Mouse (Mus musculus): ENCODE results near the gene Cfdp1. TPM values are rescaled to one million over a fixed set of nuclear protein-coding genes. Genes with fewer than 3 reads are reported as not detected.
A peak's percentile ranks its signal among the peaks of the same experiment; 100 is the strongest.

Gene Cfdp1
- polyA plus RNA-seq, 1 experiment from 2014 or later: 201 TPM

DNA sequence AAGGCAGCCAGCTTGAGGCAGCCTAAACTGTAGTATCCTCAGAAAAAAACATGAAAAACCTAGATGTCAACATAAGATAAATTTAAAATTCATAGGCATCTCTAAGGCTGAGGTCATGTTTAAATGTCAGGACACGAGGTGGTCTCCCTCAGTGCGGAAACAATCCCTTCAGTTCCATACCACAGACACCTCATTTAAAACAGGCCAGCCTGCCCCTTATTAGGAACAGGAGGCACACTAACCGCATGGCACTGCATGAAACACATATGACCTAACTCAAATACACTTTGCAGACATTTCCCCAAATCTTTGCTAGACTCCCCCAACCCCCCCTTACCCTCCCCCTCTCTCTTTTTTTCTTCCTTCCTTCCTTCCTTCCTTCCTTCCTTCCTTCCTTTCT lies 65.6 kb downstream of the Cfdp1 start:
- H3K4me2 ChIP-seq: no peak overlapping the region
- H3K27me3 ChIP-seq: no peaks in the 10 kb centered on the region
- ATAC-seq (ENCODE audit: low FRiP score, low read depth): no peak
- H3K9ac ChIP-seq: no peak overlapping the region
- peaks cover 36% of the 10 kb centered on the region for H3K4me1 ChIP-seq (replicated peaks)
- H3K4me3 ChIP-seq: no peak overlapping the region
- no peak overlapping the region for H3K27ac ChIP-seq (replicated peaks)
- H3K36me3 ChIP-seq: no peaks in the 10 kb centered on the region
- H3K9me3 ChIP-seq: no peaks in the 10 kb centered on the region
- WGBS: 52% methylated on average over 3 of the region's 3 CpGs

DNA sequence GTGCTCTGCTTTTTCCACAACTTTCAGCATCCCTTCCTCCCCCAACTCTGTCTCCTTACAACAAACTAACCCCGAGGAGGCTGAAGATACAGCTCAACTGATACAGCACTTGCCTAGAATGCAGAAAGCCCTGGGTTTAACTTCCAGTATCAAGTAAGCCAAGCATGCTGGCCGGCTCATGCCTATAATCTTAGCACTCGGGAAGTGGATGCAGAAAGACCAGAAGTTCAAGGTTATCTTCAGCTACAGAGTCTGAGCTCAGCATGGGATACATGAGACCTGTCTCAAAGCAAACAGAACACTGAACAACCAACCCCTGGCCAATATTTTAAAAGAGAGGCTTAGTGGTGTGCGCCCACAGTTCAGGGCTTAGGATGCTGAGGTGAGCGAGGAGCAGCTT lies 66.0 kb downstream of the Cfdp1 start:
- Histone ChIP-seq H3K9ac (no peak overlapping the region), H3K27ac (replicated peaks) (peak overlapping the region; percentile 68), H3K36me3 (no peaks in the 10 kb centered on the region), H3K4me2 (no peak overlapping the region), H3K4me3 (no peak overlapping the region), H3K4me1 (replicated peaks) (peaks cover 35% of the 10 kb centered on the region), H3K9me3 (no peaks in the 10 kb centered on the region), H3K27me3 (no peaks in the 10 kb centered on the region)
- no peak for ATAC-seq (ENCODE audit: low FRiP score, low read depth)
- WGBS: 66% methylated on average over 5 of the region's 5 CpGs

DNA sequence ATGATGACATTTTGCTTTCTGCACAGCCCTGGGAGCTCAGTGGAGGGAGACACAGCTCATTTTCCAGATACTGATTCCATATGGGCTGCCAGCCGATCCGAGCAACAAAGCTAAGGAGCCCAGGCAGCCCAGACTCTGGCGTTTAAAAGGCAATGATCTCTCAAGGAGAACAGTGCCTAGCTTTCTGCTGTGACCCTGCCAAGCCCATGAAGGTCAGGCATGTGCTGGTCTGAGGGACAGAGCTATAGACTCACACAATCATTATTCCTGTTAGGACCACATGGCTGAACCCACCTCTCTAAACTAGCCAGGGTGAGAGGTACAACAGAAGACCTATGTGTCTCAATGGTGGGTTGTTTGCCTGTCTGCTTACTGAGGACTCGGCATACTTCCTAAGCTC lies 66.4 kb downstream of the Cfdp1 start:
- H3K4me3 ChIP-seq: no peak overlapping the region
- WGBS: 19% methylated on average over 4 of the region's 4 CpGs
- no peaks in the 10 kb centered on the region for H3K9me3 ChIP-seq
- no peak overlapping the region for H3K9ac ChIP-seq
- H3K27ac ChIP-seq (replicated peaks): peak overlapping the region; percentile 68
- H3K36me3 ChIP-seq: no peaks in the 10 kb centered on the region
- peaks cover 36% of the 10 kb centered on the region for H3K4me1 ChIP-seq (replicated peaks)
- H3K4me2 ChIP-seq: peak overlapping the region; percentile 23
- no peak for ATAC-seq (ENCODE audit: low FRiP score, low read depth)
- H3K27me3 ChIP-seq: no peaks in the 10 kb centered on the region

DNA sequence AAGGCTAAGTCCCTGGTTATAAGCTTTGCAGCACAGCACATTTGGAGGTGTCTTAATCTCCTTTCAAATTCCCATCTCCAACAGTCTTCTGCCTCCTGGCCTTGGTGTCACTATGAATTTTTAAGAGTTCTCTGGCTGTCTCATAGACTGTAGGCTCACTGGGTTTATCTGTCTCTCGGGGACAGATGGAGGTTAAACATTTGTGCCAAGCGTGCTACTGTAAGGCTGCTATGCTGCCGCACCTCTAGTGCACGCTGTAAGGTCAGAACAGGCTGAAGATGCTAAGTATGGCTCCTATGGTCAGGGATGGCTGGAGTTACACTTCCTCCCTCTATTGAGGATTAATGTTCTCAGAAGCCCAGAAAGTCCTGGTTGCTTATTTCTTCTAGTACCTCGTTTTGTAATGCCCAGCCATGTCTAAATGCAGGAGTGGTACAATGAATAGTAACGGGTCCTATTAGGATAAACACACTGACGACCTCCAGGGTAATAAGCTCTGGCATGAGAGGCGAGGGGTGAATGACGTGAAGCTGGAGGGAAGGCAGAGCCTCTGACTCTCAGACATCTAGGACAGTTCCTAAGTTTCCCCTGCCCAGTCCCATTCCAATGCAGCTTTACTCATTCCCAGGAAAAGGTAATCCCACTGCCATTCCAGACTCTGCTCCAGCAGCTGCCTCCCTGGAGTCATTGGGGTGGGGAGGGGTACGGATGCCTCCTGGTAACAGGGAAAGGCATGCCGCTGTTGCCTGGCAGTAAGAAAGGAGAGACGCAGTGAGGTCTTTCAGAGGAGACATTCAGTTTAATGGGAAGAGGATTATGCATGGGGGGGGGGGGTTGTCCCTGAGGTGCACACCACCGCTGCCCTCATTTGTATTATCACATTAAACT lies 67.1 kb downstream of the Cfdp1 start:
- peak; percentile 74 for ATAC-seq (ENCODE audit: low FRiP score, low read depth)
- Histone ChIP-seq H3K4me1 (replicated peaks) (peaks cover 39% of the 10 kb centered on the region), H3K9ac (no peak overlapping the region), H3K4me2 (peak overlapping the region; percentile 23), H3K4me3 (no peak overlapping the region), H3K27ac (replicated peaks) (peak overlapping the region; percentile 68), H3K36me3 (no peaks in the 10 kb centered on the region), H3K9me3 (no peaks in the 10 kb centered on the region), H3K27me3 (no peaks in the 10 kb centered on the region)
- WGBS: 28% methylated on average over 13 of the region's 13 CpGs

DNA sequence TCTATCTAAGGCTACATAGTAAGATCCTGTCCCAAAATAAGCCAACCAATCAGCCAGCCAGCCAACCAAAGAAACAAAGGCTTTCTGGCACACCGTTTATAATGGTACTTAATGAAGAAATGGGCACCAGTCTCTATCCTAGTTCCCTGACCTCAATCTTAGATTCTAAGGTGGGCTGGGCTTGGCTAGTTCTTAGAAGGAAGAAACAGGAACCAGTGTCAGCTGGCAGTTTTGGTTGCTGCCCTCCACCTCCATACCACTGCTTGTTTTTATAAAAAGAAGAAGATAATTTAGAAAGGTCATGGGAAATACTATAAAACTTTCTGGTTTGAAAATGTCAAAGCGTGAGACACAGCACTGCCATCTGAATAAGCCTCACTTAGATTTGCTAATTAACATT lies 68.0 kb downstream of the Cfdp1 start:
- WGBS: 75% methylated on average over 2 of the region's 2 CpGs
- ATAC-seq (ENCODE audit: low FRiP score, low read depth): no peak
- no peaks in the 10 kb centered on the region for H3K9me3 ChIP-seq
- no peak overlapping the region for H3K4me2 ChIP-seq
- no peak overlapping the region for H3K27ac ChIP-seq (replicated peaks)
- peaks cover 39% of the 10 kb centered on the region for H3K4me1 ChIP-seq (replicated peaks)
- H3K27me3 ChIP-seq: no peaks in the 10 kb centered on the region
- no peak overlapping the region for H3K4me3 ChIP-seq
- H3K9ac ChIP-seq: no peak overlapping the region
- H3K36me3 ChIP-seq: no peaks in the 10 kb centered on the region

DNA sequence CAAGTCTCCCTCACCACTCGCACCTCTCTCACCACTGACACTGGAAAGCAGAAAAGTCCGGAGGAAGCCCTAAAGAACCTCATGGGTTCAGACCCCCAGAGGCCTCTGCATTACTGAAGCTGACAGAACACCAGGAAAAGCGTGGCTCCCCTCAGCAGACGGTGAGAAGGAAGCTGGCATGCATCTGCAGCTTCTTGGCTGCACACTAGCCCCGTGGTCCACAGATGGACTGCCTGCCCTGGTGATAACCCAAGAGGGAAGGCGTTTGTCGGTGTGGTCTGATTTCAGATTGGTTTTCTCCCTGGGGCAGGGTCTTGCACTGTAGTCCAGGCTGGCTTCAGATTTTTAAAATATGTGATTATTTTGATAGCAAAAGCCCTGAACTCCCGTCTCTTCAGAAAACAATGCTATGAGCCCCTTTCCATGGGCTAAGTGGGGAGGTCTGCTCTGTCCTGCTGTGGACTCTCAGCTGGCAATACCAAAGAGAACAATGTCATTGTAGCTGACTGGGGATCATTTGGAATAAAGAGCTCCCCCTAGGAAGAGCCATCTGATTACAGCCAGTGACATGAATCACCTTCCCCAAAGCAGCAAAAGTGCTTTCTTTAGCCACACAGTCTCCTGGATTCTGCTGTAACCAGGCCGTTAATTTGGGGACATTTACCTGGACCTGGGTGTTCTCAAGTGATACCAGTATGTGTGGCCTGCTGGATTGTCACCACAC lies 71.3 kb downstream of the Cfdp1 start:
- Histone ChIP-seq H3K4me1 (replicated peaks) (peaks cover 39% of the 10 kb centered on the region), H3K27ac (replicated peaks) (no peak overlapping the region; the same call in 1 of the 2 replicates), H3K27me3 (no peaks in the 10 kb centered on the region), H3K4me2 (no peak overlapping the region), H3K4me3 (no peak overlapping the region), H3K9me3 (no peaks in the 10 kb centered on the region), H3K36me3 (no peaks in the 10 kb centered on the region), H3K9ac (no peak overlapping the region)
- ATAC-seq (ENCODE audit: low FRiP score, low read depth): no peak
- WGBS: 54% methylated on average over 9 of the region's 9 CpGs

DNA sequence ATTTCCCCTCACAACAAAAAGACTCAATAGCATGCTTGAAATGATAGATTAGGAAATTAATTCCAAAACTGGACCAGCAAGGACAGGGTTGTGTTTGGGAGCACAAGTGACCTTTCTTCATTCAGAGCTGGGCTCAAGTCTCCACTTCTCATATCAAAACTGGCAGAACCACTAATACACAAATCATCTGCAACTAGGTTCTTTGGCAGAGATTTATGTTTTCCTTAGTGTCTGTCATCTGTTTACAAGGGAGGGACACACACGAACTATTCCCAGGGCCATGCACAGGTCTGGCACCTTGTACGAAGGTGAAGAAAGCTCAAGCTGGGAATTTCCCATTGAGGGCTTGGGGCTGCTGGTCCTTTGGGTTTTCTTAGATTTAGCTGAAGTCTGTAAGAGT lies 71.9 kb downstream of the Cfdp1 start:
- Histone ChIP-seq H3K27me3 (no peaks in the 10 kb centered on the region), H3K9me3 (no peaks in the 10 kb centered on the region), H3K4me2 (no peak overlapping the region), H3K4me3 (no peak overlapping the region), H3K9ac (no peak overlapping the region), H3K36me3 (no peaks in the 10 kb centered on the region), H3K4me1 (replicated peaks) (peaks cover 32% of the 10 kb centered on the region), H3K27ac (replicated peaks) (no peak overlapping the region)
- WGBS: 89% methylated on average over 2 of the region's 2 CpGs
- no peak for ATAC-seq (ENCODE audit: low FRiP score, low read depth)

DNA sequence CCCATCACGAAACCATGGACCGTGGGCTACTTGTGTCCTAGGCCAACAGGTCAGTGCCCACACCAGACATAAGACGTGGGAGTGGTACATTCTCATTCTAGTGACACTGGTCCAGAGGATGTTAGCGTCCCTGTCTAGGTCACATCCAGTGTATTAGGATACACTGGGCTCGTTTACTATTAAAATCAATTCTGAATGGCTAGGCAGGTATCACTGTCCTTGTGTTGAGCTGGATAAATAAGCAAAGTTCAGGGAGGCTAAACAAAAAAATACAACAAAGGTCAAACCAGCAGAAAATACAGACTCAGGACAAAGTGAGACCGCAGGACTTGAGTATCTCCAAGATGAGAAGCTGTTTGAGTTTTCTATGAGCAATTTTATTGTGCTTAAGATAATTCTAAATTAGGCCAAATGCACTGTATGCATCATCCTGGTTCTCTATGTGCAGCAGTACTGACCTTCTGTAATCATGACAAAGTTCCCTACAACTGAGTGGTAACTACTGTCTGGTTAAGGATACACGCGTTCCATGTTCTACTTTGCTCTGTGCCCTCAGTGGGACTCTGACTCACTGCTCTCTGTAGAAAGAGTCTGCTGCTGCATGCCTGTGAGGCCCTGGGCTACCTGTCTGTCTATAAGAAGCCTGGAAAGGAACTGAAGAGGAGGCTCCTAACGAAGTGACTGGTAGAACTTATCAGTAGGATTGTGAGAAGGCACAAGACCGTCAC lies 73.2 kb downstream of the Cfdp1 start:
- Histone ChIP-seq H3K4me3 (no peak overlapping the region), H3K9me3 (no peaks in the 10 kb centered on the region), H3K4me1 (replicated peaks) (peaks cover 20% of the 10 kb centered on the region), H3K36me3 (no peaks in the 10 kb centered on the region), H3K4me2 (no peak overlapping the region), H3K9ac (no peak overlapping the region), H3K27ac (replicated peaks) (no peak overlapping the region), H3K27me3 (no peaks in the 10 kb centered on the region)
- no peak for ATAC-seq (ENCODE audit: low FRiP score, low read depth)
- WGBS: 86% methylated on average over 10 of the region's 10 CpGs

DNA sequence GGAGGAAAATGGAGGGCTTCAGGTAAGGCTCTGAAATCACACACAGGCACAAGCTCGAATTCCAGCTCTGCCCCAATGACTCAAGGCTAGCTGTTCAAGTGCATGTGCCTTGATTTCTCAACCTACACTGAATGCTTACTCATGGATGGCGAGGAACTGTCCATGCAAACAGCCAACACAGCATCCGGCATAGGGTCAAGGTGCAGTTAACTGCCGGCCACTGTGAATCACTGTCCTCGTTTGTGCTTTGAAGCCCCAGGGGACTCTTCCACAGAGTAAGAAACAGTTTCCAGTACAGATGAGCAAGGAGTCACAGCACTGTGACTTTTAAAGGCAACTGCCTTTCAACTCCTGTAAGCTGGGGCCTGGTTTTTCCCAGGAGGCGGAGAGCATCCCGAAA lies 74.4 kb downstream of the Cfdp1 start:
- no peaks in the 10 kb centered on the region for H3K27me3 ChIP-seq
- H3K9ac ChIP-seq: no peak overlapping the region
- 77% methylated on average over 7 of the region's 7 CpGs for WGBS
- H3K27ac ChIP-seq (replicated peaks): no peak overlapping the region
- no peak overlapping the region for H3K4me2 ChIP-seq
- peaks cover 20% of the 10 kb centered on the region for H3K4me1 ChIP-seq (replicated peaks)
- no peak for ATAC-seq (ENCODE audit: low FRiP score, low read depth)
- no peak overlapping the region for H3K4me3 ChIP-seq
- H3K36me3 ChIP-seq: peaks cover under 1% of the 10 kb centered on the region; the same call in 1 of the 2 replicates
- H3K9me3 ChIP-seq: no peaks in the 10 kb centered on the region

DNA sequence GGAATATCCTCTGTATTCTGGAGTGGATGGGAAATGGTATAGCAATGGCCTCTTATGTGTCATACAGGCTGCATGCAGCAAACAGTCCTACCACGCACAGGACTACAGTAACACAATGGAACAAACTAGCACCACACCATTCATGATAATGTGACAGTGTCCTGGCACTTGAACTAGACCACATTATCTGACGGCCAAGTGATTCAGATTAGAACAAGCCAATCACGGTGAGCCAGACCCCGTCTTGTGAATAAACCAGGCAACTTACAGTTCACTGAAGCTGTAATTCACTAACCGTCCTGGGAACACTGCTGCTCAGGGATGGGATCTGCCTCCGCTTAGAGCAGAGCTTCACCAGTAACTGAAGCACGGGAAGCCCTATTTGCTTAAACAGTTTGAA lies 75.3 kb downstream of the Cfdp1 start:
- H3K4me2 ChIP-seq: no peak overlapping the region
- no peaks in the 10 kb centered on the region for H3K27me3 ChIP-seq
- ATAC-seq (ENCODE audit: low FRiP score, low read depth): no peak
- 0 out of 2 replicates have a peak overlapping the region, but pooled peaks have one; percentile 14 for H3K27ac ChIP-seq (replicated peaks)
- peaks cover 20% of the 10 kb centered on the region for H3K4me1 ChIP-seq (replicated peaks)
- H3K4me3 ChIP-seq: no peak overlapping the region
- 54% methylated on average over 7 of the region's 7 CpGs for WGBS
- peaks cover 6% of the 10 kb centered on the region; the same call in 1 of the 2 replicates for H3K36me3 ChIP-seq
- H3K9ac ChIP-seq: no peak overlapping the region
- H3K9me3 ChIP-seq: no peaks in the 10 kb centered on the region

DNA sequence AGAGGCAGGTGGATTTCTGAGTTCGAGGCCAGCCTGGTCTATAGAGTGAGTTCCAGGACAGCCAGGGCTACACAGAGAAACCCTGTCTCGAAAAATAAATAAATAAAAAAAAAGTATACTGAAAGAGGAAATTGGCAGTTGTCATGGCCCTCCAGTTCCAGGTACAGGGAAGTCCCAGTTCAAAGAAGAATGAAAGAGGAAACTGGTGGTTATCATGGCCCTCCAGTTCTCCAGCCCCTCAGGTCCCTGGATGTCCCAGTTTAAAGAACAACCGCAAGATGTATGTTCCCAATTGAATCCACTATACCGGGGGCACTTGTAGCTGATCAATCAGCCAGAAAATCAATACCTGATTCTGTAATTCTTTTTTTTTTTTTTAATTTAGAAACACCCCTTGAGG lies 77.6 kb downstream of the Cfdp1 start:
- WGBS: 90% methylated on average over 4 of the region's 4 CpGs
- Histone ChIP-seq H3K27ac (replicated peaks) (no peak overlapping the region), H3K4me1 (replicated peaks) (peaks cover 11% of the 10 kb centered on the region; the same call in 1 of the 2 replicates), H3K36me3 (peaks cover 6% of the 10 kb centered on the region; the same call in 1 of the 2 replicates), H3K4me2 (no peak overlapping the region), H3K9me3 (no peaks in the 10 kb centered on the region), H3K4me3 (no peak overlapping the region), H3K9ac (no peak overlapping the region), H3K27me3 (no peaks in the 10 kb centered on the region)
- ATAC-seq (ENCODE audit: low FRiP score, low read depth): no peak

DNA sequence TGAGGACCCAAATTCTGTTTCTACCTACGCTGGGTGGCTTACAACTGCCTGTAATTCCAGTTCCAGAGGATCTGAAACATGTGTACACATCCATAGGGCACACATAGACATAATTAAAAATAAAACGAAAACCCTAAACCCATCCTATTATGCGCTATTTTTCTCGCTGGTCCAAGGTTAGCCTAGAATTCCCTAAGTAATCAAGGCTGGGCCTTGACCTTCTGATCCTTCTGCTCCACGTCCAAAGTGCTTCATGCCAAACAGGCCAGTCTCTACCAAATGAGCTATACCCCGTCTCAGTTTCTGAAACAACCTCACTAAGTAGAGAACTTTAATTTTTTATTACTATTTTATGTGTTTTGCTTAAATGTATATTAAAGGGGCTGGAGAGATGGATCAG lies 78.3 kb downstream of the Cfdp1 start:
- ATAC-seq (ENCODE audit: low FRiP score, low read depth): no peak
- H3K27ac ChIP-seq (replicated peaks): no peak overlapping the region
- no peak overlapping the region for H3K4me2 ChIP-seq
- H3K36me3 ChIP-seq: peaks cover 6% of the 10 kb centered on the region; the same call in 1 of the 2 replicates
- H3K4me3 ChIP-seq: no peak overlapping the region
- H3K4me1 ChIP-seq (replicated peaks): peaks cover 16% of the 10 kb centered on the region; the same call in 1 of the 2 replicates
- no peaks in the 10 kb centered on the region for H3K27me3 ChIP-seq
- no peaks in the 10 kb centered on the region for H3K9me3 ChIP-seq
- H3K9ac ChIP-seq: no peak overlapping the region
- 96% methylated on average over 6 of the region's 6 CpGs for WGBS
